Mouse (Mus musculus): ENCODE data around the gene Hmgn1.
"Not testable (repeated sequence)": the region's sequence is repeated elsewhere in the genome, so short reads cannot be mapped to it uniquely, and the experiment has no call there.

GRCm38 (mm10) chr16:96097811-96098210 is 29.7 kb downstream of the Hmgn1 start:
- TF ChIP-seq CTCF (IDR thresholded peaks at IDR 0.05; ENCODE audit: control insufficient read depth, insufficient read depth, low read length); POLR2A (IDR thresholded peaks at IDR 0.05; ENCODE audit: borderline replicate concordance, control insufficient read depth, low read depth, low read length): not testable (repeated sequence)

All from bone marrow, adult 2 months (tissue).